Mouse (Mus musculus) hindbrain, postnatal 0 days (tissue): ENCODE measurements around the gene Plac1. TPM values are rescaled to one million over a fixed set of nuclear protein-coding genes. Genes with fewer than 3 reads are reported as not detected.

Experiments
- ATAC-seq: fragments of 200-750 bp; cut with Nextera tagmentation; 2 replicates; pipeline ENCODE4 v1.8.0; 2017; ENCODE audit warnings: mild to moderate bottlenecking, moderate TSS enrichment, moderate library complexity
- DNase-seq: peaks from one replicate; pipeline ENCODE4 v3.0.0-alpha.2; 2015; ENCODE audit warnings: low spot score
- H3K27ac ChIP-seq: fragments of 300-500 bp; sonication (generic); 2 replicates; pipeline ENCODE4 v1.5.1; 2014; ENCODE audit warnings: mild to moderate bottlenecking
- H3K27me3 ChIP-seq: fragments of 300-500 bp; sonication (generic); 2 replicates; pipeline ENCODE4 v1.6.1; 2014; ENCODE audit warnings: low read length, mixed read lengths; ENCODE audit not compliant: insufficient read depth
- H3K36me3 ChIP-seq: fragments of 300-500 bp; sonication (generic); 2 replicates; pipeline ENCODE4 v1.6.1; 2014; ENCODE audit warnings: low read length, mixed read lengths; ENCODE audit not compliant: insufficient read depth
- H3K4me1 ChIP-seq: fragments of 300-500 bp; sonication (generic); 2 replicates; pipeline ENCODE4 v1.6.1; 2014; ENCODE audit warnings: antibody characterized with exemption, low read length, mixed read lengths; ENCODE audit not compliant: insufficient read depth
- H3K4me2 ChIP-seq: fragments of 300-500 bp; sonication (generic); 2 replicates; pipeline ENCODE4 v1.6.1; 2014; ENCODE audit warnings: low read depth, mild to moderate bottlenecking, low read length, moderate library complexity, mixed read lengths
- H3K4me3 ChIP-seq: fragments of 300-500 bp; sonication (generic); 2 replicates; pipeline ENCODE4 v1.5.1; 2014; ENCODE audit warnings: low read length
- H3K9ac ChIP-seq: fragments of 300-500 bp; sonication (generic); replicated peaks from 2 replicates; pipeline ENCODE4 v1.6.1; 2014; ENCODE audit warnings: mild to moderate bottlenecking, low read length, moderate library complexity, mixed read lengths
- H3K9me3 ChIP-seq: fragments of 300-500 bp; sonication (generic); 2 replicates; pipeline ENCODE4 v1.6.1; 2016; ENCODE audit warnings: low read length, mixed read lengths
- CTCF ChIP-seq: IDR thresholded peaks from 2 replicates; pipeline ENCODE4 v1.5.1; 2016; ENCODE audit warnings: antibody characterized with exemption, control low read depth, low read depth
- WGBS: fragments of 180-500 bp; shearing (Covaris S2); extraction: QIAGEN DNeasy Blood & Tissue Kit; methylation state at CpG from one replicate; pipeline ENCODE4 v1.1.7; 2014; 5-methylcytosine and 5-hydroxymethylcytosine counted together
- polyA plus RNA-seq: library from polyadenylated mRNA; unstranded; fragments of >200 nt; fragmentation: Nextera tagmentation; extraction: Ambion mirVana; gene quantifications from 2 replicates; pipeline ENCODE4 v1.2.1, GENCODE M21; 2015
- total RNA-seq: library from RNA; depleted of rRNA; stranded (reverse); fragments of >200 nt; gene quantifications from 2 replicates; pipeline ENCODE4 v1.2.3, GENCODE M21; 2014

Plac1 gene
- total and polyA plus RNA-seq, 2 experiments from 2014 or later = not detected

DNA sequence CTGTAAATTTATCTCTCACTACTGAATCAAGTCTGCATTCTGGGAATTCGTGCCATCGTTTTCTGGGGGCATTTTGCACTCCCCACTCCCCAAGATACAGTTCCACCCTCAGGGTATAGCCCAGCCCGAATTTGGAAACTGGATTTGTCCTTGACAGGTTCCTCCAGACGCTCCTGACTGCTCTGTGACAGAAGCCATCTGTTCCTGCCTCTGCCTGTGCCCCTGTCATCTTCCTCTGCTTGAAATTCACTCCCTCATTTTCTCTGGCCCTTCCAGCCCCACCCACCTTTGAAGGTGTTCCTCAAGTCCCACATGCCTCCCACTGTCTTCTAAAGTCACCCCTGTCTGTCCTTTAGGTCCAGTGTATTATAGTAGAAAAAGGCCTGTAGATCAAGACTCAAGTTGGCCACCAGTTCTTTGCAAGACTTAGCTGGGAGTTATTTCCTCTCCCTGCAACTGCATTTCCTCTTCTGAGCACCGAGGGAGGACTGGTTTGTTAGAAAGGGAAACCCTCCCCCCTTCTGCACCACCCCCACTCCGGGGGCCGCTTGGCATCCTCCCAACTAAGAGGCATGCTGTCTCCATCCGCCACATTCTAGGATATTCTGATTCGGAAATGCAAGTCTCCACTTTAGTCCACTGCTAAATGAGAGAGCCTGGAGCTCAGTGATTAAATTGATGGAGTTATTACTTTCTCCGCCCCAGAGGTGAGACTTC, 194.6 kb downstream of the Plac1 start:
- H3K9me3 ChIP-seq = no peaks in the 10 kb centered on the region
- TF ChIP-seq CTCF = no peak
- no peaks in the 10 kb centered on the region for H3K4me1 ChIP-seq
- DNase-seq = no peak
- no peaks in the 10 kb centered on the region for H3K36me3 ChIP-seq
- no peak overlapping the region for H3K27ac ChIP-seq
- H3K4me2 ChIP-seq = no peak overlapping the region
- H3K4me3 ChIP-seq = no peak overlapping the region
- no peaks in the 10 kb centered on the region for H3K27me3 ChIP-seq
- 37% methylated on average over 10 of the region's 10 CpGs for WGBS
- no peak for ATAC-seq
- no peak overlapping the region for H3K9ac ChIP-seq

GRCm38 (mm10) chrX:53041006-53041405, 198.9 kb downstream of the Plac1 start:
- Histone ChIP-seq H3K4me2 (no peak overlapping the region), H3K27me3 (no peaks in the 10 kb centered on the region), H3K27ac (no peak overlapping the region), H3K9ac (no peak overlapping the region), H3K4me1 (no peaks in the 10 kb centered on the region), H3K9me3 (no peaks in the 10 kb centered on the region), H3K36me3 (no peaks in the 10 kb centered on the region), H3K4me3 (no peak overlapping the region)
- TF ChIP-seq CTCF = no peak
- ATAC-seq (no peak), DNase-seq (no peak)
- 80% methylated on average over 6 of the region's 6 CpGs for WGBS

GRCm38 (mm10) chrX:53040138-53040537, 199.8 kb downstream of the Plac1 start:
- Histone ChIP-seq H3K4me3 (no peak overlapping the region), H3K27me3 (no peaks in the 10 kb centered on the region), H3K4me2 (no peak overlapping the region), H3K36me3 (no peaks in the 10 kb centered on the region), H3K9ac (no peak overlapping the region), H3K9me3 (no peaks in the 10 kb centered on the region), H3K4me1 (no peaks in the 10 kb centered on the region), H3K27ac (no peak overlapping the region)
- DNase-seq (no peak), ATAC-seq (no peak)
- WGBS = 90% methylated on average over 6 of the region's 6 CpGs
- no peak for TF ChIP-seq CTCF

GRCm38 (mm10) chrX:53039651-53040050, 200.3 kb downstream of the Plac1 start:
- ATAC-seq = no peak
- Histone ChIP-seq H3K9ac (no peak overlapping the region), H3K9me3 (no peaks in the 10 kb centered on the region)

DNA sequence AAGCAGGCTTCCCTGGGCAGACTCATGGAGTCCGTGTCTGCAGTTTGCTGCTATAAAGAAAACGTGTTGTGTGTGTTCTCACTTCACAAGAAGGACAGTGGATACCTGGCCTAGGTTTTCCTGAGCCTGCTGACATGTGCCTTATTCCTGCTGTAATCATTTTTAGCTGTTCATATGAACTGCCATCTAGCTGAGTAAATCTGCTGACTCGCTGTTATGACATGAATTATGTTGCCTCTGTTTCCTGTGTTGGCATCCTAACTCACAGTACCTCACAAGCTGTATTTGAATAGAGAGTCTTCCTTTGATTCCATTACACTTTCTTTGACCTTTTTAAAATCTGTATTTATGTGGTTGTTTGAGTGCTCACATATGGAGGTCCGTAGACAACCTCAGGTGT, 201.7 kb downstream of the Plac1 start:
- H3K4me1 ChIP-seq = no peaks in the 10 kb centered on the region
- no peaks in the 10 kb centered on the region for H3K27me3 ChIP-seq
- ATAC-seq (no peak), DNase-seq (no peak)
- 89% methylated on average over 4 of the region's 4 CpGs for WGBS
- no peak overlapping the region for H3K4me3 ChIP-seq
- no peaks in the 10 kb centered on the region for H3K36me3 ChIP-seq
- H3K27ac ChIP-seq = no peak overlapping the region
- no peak for TF ChIP-seq CTCF
- H3K4me2 ChIP-seq = no peak overlapping the region
- no peak overlapping the region for H3K9ac ChIP-seq
- H3K9me3 ChIP-seq = no peaks in the 10 kb centered on the region

More at GRCm38 (mm10) chrX:53039651-53040050, 200.3 kb downstream of the Plac1 start:
- TF ChIP-seq CTCF = no peak
- Histone ChIP-seq H3K4me1 (no peaks in the 10 kb centered on the region), H3K4me2 (no peak overlapping the region), H3K27me3 (no peaks in the 10 kb centered on the region), H3K36me3 (no peaks in the 10 kb centered on the region), H3K27ac (no peak overlapping the region), H3K4me3 (no peak overlapping the region)
- no peak for DNase-seq
- 56% methylated on average over 5 of the region's 5 CpGs for WGBS

- no peak for ATAC-seq
- 77% methylated on average over 5 of the region's 5 CpGs for WGBS
These were observed 210.4 kb downstream of the Plac1 start for GRCm38 (mm10) chrX:53029559-53029958.

DNA sequence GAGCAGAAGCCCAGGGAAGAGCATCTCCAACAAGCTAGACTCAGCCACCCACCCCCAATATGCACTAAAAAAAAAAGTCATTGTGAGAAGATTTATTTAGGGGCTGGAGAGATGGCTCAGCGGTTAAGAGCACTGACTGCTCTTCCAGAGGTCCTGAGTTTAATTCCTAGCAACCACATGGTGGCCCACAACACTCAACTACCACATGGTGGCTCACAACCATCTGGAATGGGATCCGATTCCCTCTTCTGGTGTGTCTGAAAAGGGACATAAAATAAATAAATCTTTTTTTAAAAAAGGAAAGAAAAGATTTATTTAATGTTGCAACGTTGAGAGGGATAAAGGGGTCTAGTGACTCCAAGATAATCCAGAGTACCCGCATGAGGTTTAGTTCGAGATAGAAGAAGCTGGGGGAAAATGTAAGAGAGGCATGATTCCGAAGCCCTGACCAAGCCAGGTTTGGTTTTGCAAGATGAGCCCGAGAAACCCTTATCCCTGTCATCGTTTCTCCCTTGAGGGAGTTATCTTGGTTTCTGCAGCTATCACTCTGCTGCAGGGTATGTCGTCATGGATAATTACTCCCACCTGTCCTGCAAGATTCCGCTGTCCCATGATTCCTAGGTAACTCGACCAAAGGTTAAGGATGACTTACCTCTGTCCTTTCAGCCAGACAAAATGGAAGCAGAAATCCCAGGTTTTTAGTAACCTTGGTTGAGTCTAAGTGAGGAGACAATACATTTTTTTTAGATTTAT, 214.3 kb downstream of the Plac1 start:
- DNase-seq (no peak), ATAC-seq (no peak)
- no peak overlapping the region for H3K4me3 ChIP-seq
- no peak overlapping the region for H3K4me2 ChIP-seq
- no peaks in the 10 kb centered on the region for H3K9me3 ChIP-seq
- 72% methylated on average over 11 of the region's 11 CpGs for WGBS
- no peaks in the 10 kb centered on the region for H3K36me3 ChIP-seq
- peak; percentile 36 for TF ChIP-seq CTCF
- H3K9ac ChIP-seq = no peak overlapping the region
- H3K27me3 ChIP-seq = no peaks in the 10 kb centered on the region
- H3K27ac ChIP-seq = no peak overlapping the region
- no peaks in the 10 kb centered on the region for H3K4me1 ChIP-seq

More at GRCm38 (mm10) chrX:53029559-53029958, 210.4 kb downstream of the Plac1 start:
- H3K27me3 ChIP-seq = no peaks in the 10 kb centered on the region
- no peak for TF ChIP-seq CTCF
- no peak for DNase-seq
- no peak overlapping the region for H3K4me3 ChIP-seq
- no peaks in the 10 kb centered on the region for H3K36me3 ChIP-seq
- H3K9ac ChIP-seq = no peak overlapping the region
- no peak overlapping the region for H3K4me2 ChIP-seq
- no peaks in the 10 kb centered on the region for H3K4me1 ChIP-seq
- H3K27ac ChIP-seq = no peak overlapping the region
- H3K9me3 ChIP-seq = no peaks in the 10 kb centered on the region
